Mouse (Mus musculus) urinary bladder, adult 2 months (tissue): ENCODE results near the gene Zfp672. TPM values are rescaled to one million over a fixed set of nuclear protein-coding genes. Genes with fewer than 3 reads are reported as not detected.

Experiments
- DNase-seq: peaks from one replicate; pipeline ENCODE4 v3.0.0; 2022; ENCODE audit warnings: low spot score
- polyA plus RNA-seq: library from polyadenylated mRNA; depleted of rRNA; stranded (reverse); fragments of >200 nt; gene quantifications from 2 replicates; pipeline ENCODE4 v1.2.3, GENCODE M21; 2012; rRNA removed

The Zfp672 gene
- polyA plus RNA-seq, 1 experiment, result 48.6 TPM

GRCm38 (mm10) chr11:58289992-58290682 lies 40.0 kb downstream of the Zfp672 start:
- no peak for DNase-seq

GRCm38 (mm10) chr11:58282518-58282917 lies 47.6 kb downstream of the Zfp672 start:
- DNase-seq, result no peak

- no peak for DNase-seq
Observed at GRCm38 (mm10) chr11:58281970-58282496, 48.1 kb downstream of the Zfp672 start.

- DNase-seq, result no peak
Observed at GRCm38 (mm10) chr11:58275756-58276155, 54.4 kb downstream of the Zfp672 start.

- DNase-seq, result no peak
Observed at GRCm38 (mm10) chr11:58274572-58274971, 55.6 kb downstream of the Zfp672 start, which contains the start of gene 4930438A08Rik. Gene 4930438A08Rik (plus strand): TSS chr11:58274799.

GRCm38 (mm10) chr11:58268285-58268684 lies 61.9 kb downstream of the Zfp672 start:
- DNase-seq, result no peak

Other genes starting within 250 kb of the Zfp672 start
- gene Gm12248, start 237.2 kb downstream of the Zfp672 start, polyA plus RNA-seq, result not detected in 2 replicates
- gene Cnot8, start 226.2 kb downstream of the Zfp672 start, polyA plus RNA-seq, result 68.3 and 78.0 TPM in 2 replicates
- gene Gemin5, start 161.8 kb downstream of the Zfp672 start, polyA plus RNA-seq, result 6.6 and 7.1 TPM in 2 replicates
- 50.3 and 66.3 TPM in 2 replicates for gene Mrpl22, start 158.7 kb downstream of the Zfp672 start, polyA plus RNA-seq
- 23.8 and 57.1 TPM in 2 replicates for gene Igtp, start 130.8 kb downstream of the Zfp672 start, polyA plus RNA-seq
- 22.1 and 54.2 TPM in 2 replicates for gene Irgm2, start 130.7 kb downstream of the Zfp672 start, polyA plus RNA-seq
- 0.04 TPM in 1 of 2 replicates, not detected in the other for gene 4930438A08Rik, start 55.5 kb downstream of the Zfp672 start, polyA plus RNA-seq
- 30.9 and 46.0 TPM in 2 replicates for gene Zfp692, start 23.3 kb downstream of the Zfp672 start, polyA plus RNA-seq
- 22.0 and 23.9 TPM in 2 replicates for gene Sh3bp5l, start 385 bp upstream of the Zfp672 start, polyA plus RNA-seq
- gene Lypd8, start 48.7 kb upstream of the Zfp672 start, polyA plus RNA-seq, result 1.8 TPM in 2 replicates
- gene 1810065E05Rik, start 90.8 kb upstream of the Zfp672 start, polyA plus RNA-seq, result 0.07 TPM in 1 of 2 replicates, not detected in the other
- not detected in 2 replicates for gene Gm12253, start 102.2 kb upstream of the Zfp672 start, polyA plus RNA-seq
- gene Lypd9, start 122.6 kb upstream of the Zfp672 start, polyA plus RNA-seq, result not detected in 2 replicates
- not detected in 2 replicates for gene Olfr30, start 131.9 kb upstream of the Zfp672 start, polyA plus RNA-seq
- gene Olfr332, start 162.2 kb upstream of the Zfp672 start, polyA plus RNA-seq, result not detected in 2 replicates
- not detected in 2 replicates for gene Olfr331, start 172.2 kb upstream of the Zfp672 start, polyA plus RNA-seq
- gene Olfr330, start 204.5 kb upstream of the Zfp672 start, polyA plus RNA-seq, result not detected in 2 replicates
- gene Olfr329-ps, start 216.1 kb upstream of the Zfp672 start, polyA plus RNA-seq, result not detected in 2 replicates
- not detected in 2 replicates for gene Olfr328, start 225.3 kb upstream of the Zfp672 start, polyA plus RNA-seq
- gene Olfr224, start 240.2 kb upstream of the Zfp672 start, polyA plus RNA-seq, result not detected in 2 replicates
- gene Olfr325, start 247.4 kb upstream of the Zfp672 start, polyA plus RNA-seq, result not detected in 2 replicates